Mouse (Mus musculus): ENCODE data around the gene Gtsf2.
"Not testable (repeated sequence)": the region's sequence is repeated elsewhere in the genome, so short reads cannot be mapped to it uniquely, and the experiment has no call there.

Gene Gtsf2

DNA sequence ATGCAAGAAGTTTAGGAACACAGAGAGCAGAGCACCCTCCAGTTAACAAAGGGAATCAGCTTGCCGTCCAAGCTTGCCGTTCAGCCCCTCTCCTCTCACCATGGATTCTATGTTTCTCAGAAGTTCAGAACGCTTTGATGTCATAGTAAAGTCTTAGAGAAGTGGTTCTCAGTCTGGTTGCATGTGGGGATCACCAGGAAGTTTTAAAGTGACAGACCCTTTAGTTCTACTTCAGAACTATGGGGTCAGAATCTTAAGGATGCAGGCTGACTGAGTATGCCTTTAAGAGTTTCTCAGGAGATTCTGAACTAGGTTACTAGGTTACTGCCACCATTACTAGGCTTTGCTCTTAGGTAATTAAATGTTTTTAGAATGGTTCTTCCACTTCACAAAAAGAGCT is at the start of gene Gtsf2:
Gene Gtsf2 (minus strand): TSS at position 101 of the 400 bp plus-strand sequence.
- DNase-seq = no peak

DNA sequence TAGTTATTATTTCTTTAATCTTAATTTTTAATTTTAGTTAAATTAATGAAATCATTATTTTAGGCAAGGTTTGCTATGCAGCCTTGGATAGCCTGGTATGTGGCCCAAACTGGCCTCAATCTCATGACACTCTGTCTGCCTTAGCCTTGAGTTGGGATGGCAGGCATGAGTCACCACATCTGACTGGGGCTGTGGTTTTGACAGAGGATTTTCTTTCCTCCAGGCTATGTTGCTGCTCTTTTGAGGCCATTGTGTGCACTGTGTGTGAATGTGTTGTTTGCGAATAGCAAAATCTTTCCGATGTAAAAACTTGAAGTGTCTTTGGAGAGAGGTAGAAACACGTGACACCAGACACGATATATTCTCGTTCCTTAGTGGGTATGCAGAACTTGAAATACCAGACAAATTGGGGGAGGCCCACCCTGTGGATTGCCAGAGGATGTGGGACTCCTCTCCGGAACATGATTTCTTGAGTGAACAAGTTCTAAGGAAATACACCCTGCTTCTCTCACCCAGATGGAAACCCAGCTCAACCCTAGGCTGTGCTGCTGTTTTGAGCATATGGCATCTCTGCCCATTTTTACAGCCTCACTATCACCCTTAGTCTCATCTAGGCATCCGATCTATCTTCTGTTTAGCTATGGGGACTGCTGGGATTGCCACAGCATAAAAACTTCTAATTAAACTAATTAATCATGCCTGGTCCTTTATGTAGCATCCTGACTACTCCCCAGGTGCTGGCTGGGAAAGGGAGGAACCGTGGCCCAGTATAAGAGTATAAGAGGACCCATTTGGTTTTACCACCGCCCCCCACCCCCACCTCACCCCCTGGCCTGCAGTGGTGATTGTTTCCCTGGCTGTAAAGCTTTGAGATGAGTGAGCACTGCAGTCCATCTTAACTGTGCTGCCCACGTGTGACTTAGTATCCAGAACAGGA is 48.2 kb upstream of the Gtsf2 start:
- DNase-seq = no peak

DNA sequence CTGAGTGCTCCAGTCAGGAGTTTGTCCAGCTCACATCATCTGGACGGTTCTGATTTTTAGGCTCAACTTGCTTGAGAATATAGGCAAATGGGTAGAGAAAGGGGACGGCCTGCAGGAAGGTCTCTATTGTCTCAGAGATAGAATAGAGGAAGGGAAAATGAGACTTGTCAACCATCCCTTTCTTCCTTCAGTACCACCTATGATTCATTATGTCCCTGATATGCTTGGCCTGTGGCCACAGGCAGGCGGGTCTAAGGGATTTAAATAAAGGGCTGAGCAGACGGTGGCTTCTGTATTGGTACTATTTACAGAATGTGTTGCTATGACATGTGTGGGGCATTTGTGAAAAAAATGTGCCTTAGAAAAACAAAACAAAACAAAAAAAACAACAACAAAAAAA is 40.1 kb upstream of the Gtsf2 start:
- DNase-seq = no peak

DNA sequence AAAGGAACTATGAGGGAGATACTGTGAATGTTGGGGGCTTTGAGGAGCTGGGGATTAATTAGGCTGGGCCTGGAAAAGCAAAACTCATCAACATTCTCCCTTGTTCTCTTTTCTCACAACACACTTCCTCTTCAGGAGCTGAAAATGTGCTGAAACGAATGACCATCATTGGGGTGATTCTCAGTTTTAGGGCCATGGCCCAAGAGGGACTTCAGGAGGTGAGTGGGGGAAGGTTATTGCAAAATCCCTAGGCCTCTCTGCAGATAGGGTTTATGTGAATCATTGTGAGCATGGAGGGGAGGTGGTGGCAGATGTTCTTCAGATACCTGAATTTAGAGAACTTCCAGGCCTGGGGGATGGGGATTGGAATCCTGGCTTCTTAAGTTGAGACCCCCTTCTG is 38.4 kb upstream of the Gtsf2 start:
- no peak for DNase-seq

DNA sequence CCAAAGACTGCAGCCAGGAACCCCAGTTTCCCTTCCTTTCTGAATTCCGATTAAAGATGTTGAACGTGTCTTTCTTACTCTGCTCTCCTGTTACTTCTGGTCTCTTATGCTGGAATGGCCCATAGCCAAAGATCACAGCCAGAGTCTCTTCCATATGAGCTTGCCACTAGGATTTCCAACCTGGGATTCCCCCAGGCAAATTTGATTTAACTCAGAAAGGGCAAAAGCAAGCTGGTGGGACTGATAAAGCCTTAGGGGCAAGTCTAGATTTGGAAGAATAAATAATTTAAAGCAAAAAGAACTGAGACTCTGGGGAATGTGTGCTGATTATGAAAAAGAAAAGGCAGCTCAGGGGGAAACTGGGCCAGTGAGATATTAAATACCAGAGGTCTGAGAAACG is 36.8 kb upstream of the Gtsf2 start:
- DNase-seq = no peak

DNA sequence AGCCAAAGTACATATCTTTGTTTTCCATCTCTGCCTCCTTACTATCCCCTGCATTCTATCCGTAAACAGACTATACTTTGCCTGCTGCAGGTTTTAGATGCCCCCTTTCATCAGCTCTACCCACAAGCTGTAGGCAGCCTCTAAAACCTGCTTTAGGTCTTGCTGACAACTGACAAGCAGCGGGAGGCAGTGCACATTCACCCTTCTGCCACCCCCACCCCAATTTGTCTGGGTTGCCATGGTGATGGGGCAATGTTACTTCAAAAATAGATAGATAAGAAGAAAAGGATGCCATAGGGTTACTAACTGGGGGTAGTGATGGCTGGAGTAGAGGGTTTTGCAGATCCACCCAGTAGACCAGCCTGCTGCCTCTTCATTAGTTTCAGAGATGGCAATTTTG is 36.2 kb upstream of the Gtsf2 start:
- no peak for DNase-seq

DNA sequence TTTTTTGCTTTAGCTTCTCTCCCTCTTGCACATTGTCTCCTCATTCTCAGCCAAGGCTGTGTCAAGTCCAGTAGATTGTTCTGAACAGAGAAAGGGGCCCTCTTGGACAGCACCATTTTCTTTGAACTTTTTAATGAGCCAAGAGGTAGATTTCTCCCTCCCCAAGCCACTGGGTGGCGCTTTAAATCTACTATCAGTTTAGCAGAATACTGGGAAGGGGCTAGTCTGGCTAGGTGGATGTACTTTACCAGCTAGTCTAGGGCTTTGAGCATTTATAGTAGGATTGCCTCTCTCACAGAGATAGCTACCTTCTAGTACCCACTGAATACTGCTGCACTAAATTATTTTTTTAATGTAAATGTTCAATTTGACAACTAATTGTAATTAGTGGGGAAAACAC is 34.2 kb upstream of the Gtsf2 start:
- DNase-seq = no peak

DNA sequence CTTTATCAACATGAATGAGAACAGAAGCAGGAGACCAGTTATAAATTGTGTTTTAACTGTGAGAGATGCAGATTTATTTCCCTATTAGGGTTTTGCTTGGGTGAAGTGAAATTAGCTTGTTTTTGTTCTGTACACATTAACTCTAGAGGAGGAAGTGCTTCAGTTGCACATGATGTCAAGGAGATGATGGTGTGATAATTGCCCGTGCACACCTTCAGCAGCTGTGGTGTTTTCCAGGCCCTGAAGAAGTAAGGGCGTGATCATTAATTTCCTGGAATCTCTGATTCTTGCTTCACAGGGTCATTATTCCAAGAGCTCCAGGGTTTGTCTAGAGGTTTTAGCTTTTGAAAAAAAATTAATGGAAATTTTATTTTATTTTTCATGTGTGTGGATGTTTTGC is 31.9 kb upstream of the Gtsf2 start:
- no peak for DNase-seq

DNA sequence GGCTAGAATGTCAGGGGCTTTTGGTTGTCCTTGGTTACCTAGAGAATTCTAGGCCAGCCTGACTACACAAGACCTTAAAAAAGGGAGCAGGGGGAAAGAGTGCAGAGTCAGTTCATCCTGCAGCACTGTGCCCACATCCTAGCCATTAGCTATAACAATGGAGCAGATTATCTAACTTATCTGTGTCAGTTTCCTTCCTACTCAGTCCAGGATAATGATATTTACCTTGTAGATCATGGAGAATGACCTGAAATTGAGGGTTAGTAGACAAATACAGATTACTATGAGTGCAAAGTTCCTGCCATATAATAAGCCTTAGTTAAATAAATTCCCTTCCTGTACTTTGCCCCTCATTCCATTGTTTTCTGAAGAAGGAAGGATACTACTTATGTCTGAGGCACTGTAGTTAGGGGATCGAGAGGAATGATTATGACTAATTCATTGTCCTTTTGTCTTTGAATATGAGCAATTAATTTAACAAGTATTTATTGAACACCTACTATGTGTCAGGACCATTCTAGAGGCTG is 30.9 kb upstream of the Gtsf2 start:
- no peak for DNase-seq

DNA sequence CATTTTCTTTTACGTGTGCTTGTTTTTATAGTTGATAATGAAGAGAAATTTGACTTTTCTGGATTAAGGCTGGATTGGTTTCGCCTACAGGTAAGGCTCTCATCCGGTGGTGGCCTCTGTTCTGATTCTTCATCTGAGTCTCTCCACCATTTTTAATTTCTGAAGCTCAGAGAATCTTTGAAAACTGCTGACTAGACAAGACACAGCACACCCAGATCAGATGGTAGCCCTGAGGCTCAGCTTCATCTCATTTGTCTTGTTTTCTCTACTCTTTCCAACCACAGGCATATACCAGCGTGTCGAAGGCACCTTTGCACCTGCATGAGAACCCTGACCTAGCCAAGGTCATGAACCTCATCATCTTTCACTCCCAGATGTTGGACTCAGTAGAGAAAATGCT is 25.5 kb upstream of the Gtsf2 start:
- DNase-seq = no peak

DNA sequence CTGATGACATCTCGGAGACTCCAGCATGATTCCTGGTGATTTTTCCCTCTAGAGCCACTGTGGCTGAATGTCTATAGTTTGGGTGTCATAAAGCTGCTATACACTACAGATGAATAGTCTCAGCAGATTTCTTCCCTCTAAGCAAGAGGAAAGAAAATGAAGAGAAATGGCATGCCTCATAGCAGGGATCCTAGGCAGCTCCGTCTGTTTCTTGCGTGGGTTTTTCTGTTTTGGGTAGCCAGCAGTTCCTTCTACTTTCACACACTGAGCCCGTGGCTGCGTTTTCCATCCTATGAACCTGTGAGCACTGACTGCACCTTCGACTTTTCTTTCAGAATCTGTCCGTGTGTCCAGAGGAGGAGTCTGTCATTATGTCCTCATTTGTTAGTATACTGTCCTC is 24.9 kb upstream of the Gtsf2 start:
- no peak for DNase-seq

DNA sequence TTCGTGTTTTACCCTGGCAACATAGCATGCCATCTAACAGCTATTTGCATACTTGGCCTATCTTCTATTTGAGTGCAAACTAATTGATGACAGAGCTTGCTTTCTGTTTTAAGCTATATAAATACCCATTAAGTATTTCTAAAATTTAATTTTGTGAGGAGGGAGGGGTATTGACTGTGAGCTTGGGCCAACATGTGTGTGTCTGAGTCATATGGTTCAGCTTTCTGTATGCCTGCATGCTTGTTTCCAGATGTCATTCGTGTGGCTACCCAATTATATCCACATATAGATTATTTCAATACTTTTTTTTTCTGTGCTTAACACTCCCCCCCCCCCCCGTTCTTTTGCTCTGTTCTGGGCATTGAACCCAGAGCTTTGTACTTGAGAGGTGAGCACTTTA is 24.0 kb upstream of the Gtsf2 start:
- DNase-seq = no peak

DNA sequence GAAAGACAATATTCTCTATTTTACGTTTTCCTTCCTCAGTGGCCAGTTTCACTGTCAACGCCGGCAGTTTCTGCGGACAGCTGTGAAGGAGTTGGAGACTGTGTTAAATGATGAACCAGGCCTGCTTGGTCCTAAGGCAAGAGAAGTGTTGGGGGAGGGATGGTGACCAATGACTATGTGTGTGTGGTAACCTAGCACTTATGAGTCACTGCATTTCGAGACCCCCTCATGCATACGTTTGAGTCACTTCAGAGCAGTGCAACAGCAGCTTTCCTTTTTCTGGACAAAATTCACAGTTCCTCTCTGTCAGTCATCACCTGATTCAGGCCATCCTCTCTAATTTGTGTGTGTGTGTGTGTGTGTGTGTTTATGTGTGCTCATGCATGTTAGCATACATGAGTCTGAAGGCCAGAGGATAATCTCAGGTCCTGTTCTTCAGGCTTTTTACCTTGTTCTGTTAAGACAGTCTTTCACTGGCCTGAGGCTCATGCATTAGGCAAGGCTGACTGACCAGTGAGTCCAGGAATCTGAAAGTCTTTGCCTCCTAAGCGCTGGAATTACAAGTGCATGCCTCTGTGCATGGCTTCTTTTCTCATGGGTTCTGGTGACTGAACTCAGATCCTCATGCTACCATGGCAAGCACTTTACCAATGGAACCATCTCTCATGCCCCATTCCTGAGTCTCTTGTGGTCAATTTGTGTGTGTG is 23.4 kb upstream of the Gtsf2 start:
- no peak for DNase-seq

DNA sequence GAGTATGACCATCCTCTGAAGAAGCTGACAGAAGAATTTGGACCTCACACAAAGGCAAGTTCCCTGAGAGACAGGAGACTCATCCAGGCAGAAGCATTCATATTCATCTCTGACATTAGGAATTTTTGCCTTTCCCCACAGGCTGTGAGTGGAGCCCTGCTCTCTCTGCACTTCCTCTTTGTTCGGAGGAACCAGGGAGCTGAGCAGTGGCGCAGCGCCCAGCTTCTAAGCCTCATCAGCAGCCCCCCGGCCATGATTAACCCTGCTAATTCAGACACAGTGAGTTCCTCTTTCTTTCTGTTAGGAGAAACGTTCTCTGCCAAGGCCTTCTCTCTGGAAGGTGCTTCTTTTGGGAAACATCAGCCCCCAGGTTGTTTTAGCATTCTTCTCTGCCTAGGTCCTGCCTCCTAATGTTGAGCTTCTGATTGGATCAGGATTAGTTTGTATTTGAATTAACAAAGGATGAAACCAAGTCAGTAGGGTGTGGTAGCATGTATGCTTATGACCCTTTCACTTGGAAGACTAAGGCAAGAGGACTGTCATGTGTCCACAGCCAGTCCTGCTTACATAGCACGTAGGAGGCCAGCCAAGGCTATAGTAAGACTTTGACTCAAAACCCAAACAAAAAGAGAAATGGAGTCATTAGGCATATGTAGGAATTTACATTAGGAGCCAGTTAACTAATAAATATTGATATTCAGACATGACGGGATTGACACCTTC is 14.4 kb upstream of the Gtsf2 start:
- DNase-seq = no peak

DNA sequence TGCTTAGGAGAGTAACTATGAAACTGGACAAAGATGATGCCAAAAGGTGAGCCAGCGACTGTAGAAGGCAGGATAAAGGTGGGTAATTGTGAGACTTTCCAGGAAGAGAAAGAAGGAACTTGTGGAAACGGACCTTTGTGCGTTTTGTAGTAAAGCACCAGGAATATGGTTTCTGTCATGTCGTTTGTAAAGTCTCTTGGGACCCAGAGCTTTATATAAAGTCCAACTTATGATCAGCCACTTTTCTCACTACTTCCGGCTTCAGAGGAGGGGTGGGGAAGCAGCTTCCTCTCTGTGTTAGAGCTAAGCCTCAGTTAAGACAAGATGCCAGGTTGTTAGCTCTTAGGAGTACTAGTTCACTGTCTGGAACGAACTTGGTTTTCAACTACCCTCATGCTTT is 6.2 kb upstream of the Gtsf2 start:
- no peak for DNase-seq

DNA sequence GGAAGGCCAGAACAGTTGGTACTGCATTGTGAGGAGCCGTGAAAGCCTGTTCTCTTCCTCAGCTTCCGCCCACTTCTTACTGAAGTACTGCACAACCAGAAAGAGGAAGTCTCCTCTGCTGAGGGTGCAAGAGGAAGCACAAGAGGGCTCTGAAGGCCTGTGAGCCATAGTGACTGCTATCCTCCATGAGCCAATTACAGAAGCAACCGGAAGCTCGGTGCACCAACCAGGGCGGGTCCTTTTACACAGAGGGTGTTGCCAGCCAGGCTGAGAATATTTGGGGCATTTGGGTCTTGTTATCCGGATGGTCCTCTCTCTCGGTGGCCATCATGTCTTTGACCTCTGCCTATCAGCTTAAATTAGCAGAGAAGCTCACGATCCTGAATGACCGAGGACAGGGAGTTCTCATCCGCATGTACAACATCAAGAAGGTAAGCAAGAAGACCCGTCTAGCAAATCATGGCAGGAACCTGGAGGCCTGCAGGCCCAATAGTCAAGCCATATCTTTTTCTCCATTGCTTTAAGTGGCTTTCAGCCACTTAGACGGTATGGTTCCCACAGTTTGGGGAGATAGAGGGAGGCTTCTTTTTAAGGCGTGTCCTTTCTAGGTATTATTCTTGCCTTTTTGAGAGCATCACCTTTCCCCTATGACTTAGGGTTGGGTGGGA is 5.4 kb upstream of the Gtsf2 start, which contains the start of gene Nckap1l:
Gene Nckap1l (plus strand): TSS at position 244 of the 668 bp plus-strand sequence.
- peak; percentile 20 for DNase-seq

DNA sequence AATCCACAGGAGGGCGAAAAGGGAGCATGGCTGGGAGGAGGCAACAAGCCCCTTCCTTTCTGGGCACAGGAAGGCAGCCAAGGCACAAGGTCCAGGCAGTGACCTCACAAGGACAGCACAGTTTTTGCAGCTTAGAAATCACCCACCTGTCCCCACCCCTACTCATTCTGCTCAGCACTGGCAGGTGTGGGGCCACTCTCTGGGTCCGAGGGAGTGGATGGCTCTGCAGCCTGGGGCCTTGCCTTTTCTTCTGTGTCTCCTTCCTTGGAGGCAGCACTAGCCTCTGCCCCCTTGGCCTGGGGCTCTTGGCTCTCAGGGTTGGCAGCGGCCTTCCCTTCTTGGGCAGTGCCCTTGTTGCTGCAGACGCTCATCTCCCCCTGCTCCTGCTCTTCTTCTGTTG is 2.3 kb downstream of the Gtsf2 start:
- DNase-seq = not testable (repeated sequence)

DNA sequence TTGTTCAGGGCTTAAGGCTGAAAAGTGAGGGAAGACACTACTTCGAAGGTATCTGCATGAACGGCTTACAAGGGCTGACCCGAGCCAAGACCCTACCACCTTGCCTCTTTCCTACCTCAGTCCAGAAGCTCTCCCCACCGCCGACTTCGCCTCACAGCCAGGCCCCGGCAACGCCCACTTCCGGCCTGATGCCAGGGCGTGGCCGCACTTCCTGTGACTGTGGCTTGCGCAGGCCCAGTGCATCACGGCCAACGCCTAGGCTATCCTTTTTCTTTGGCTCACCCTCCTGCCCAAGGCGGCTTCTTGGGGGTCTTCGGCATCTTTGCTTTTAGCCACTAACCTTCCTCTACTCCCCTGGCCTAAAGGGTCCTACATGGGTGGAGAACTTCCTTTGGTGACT is 18.0 kb downstream of the Gtsf2 start, which contains the start of gene Gtsf1:
Gene Gtsf1 (minus strand): TSS at position 230 of the 400 bp plus-strand sequence.
- DNase-seq = no peak

DNA sequence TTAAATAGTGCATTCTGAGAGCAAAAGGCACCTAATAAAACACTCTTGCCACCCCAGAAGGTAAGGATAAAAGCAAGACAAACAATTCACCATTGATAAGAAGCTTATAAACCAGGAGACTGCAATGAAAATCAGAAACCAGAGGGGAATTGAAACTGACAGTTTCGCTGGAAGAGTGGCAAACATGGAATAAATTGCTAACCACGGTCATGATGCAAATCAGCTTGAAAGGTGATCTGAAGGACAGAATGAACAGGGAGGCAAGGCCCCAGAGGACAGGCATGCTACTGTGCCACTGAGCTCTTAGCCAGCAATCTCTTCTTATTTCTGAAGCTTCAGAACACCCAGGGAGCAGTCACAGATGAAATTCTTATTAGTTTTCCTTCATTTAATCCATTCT is 21.3 kb downstream of the Gtsf2 start:
- DNase-seq = peak; percentile 12

DNA sequence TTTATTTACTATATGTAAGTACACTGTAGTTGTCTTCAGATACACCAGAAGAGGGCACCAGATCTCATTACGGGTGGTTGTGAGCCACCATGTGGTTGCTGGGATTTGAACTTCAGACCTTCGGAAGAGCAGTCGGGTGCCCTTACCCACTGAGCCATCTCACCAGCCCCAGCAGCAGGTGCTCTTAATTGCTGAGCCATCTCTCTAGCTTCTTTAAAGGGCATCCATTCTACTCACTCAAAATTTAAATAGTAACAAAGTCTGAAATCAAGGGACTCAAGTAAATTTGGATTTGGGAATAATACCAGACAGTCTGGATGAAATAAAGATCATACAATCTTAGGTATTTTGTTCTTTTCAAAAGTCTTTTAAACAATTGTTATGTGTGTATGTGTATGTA is 42.7 kb downstream of the Gtsf2 start:
- DNase-seq = not testable (repeated sequence)

DNA sequence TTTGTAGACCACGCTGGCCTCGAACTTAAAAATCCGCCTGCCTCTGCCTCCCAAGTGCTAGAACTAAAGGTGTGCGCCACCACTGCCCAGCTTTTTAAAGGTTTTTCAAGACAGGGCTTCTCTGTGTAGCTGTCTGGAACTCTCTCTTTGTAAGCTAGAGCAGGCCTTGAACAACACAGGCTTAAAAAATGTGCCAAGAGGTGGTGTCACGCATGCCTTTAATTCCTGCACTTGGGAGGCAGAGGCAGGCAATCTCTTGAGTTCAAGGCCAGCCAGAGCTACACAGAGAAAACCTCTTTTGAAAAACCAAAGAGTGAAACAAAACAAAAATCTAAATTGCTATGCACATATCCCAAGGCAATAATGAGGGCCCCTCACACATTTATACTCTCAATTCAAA is 46.9 kb downstream of the Gtsf2 start:
- no peak for DNase-seq

DNA sequence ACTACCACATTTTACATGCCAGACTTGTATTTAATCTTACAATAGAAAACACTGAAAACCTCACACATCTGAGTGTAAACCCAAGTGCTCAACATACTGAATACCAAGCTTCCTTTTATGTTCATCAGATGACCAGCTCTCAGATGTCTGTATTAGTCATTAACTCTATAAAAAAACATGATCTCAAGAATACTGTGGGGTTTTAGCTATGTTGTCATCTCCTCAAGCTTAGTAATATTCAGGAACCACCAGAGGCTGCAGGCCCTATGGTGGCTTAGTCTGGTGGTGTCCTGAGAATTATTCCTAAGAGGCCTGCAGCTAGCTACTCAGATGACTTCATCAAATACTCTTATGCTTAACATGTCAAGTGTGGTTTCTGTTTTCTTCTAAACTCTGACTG is 54.7 kb downstream of the Gtsf2 start:
- no peak for DNase-seq

Data from kidney, adult 9 months (tissue).